Mouse (Mus musculus) 3134 (cell line): Measurements from ENCODE around the gene Nat10.

ENCODE experiments used
- DNase-seq: peaks from one replicate; pipeline ENCODE4 v3.0.0-alpha.2; 2011; ENCODE audit warnings: low spot score; ENCODE audit not compliant: insufficient read length; ENCODE audit errors: extremely low read depth

The Nat10 gene

GRCm38 (mm10) chr2:103746761-103747160, 14.3 kb downstream of the Nat10 start:
- DNase-seq: no peak

GRCm38 (mm10) chr2:103746096-103746495, 15.0 kb downstream of the Nat10 start:
- DNase-seq: no peak

GRCm38 (mm10) chr2:103745481-103745880, 15.6 kb downstream of the Nat10 start:
- no peak for DNase-seq

GRCm38 (mm10) chr2:103743988-103744387, 17.1 kb downstream of the Nat10 start:
- peak; percentile 32 for DNase-seq

DNA sequence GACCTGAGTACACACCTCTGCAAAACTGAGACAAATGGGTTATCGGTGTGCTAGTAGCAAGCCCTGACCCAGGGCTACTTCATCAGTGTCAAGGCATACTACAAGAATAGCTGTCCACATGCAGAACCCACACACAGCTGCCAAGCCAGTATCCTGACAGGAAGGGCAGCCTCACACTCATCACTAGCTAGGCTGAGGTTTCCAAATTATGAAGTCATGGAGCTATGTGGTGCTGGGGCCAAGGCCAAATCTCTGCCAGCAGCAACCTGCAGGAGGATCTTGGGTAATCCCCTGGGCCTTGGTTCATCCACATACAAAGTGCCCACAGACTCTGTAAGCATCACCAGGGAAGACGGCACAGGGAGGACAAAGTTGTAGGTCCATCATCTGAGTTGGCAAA, 17.5 kb downstream of the Nat10 start:
- no peak for DNase-seq

- no peak for DNase-seq
Measured at GRCm38 (mm10) chr2:103742821-103743220, 18.2 kb downstream of the Nat10 start.

DNA sequence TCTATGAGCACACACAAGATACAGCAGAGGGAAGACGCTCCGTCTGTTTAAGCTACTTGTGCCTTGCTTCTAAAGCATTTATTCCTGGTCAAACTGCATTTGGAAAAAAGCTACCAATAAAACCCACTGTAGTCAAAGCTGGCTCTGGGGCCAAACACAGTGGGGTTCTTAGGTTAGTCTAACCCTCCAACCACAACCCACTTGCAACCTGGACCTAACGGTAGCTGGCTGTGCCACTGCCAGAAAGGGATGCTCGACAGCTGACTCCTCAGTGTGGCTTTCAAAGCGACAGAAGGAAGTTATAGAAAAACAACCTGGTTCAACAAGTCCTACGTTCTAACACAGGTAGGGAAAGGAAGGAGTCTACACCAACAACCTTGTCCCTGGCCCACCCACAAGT, 29.6 kb downstream of the Nat10 start:
- DNase-seq: no peak

- DNase-seq: no peak
Measured at GRCm38 (mm10) chr2:103730999-103731398, 30.1 kb downstream of the Nat10 start.

DNA sequence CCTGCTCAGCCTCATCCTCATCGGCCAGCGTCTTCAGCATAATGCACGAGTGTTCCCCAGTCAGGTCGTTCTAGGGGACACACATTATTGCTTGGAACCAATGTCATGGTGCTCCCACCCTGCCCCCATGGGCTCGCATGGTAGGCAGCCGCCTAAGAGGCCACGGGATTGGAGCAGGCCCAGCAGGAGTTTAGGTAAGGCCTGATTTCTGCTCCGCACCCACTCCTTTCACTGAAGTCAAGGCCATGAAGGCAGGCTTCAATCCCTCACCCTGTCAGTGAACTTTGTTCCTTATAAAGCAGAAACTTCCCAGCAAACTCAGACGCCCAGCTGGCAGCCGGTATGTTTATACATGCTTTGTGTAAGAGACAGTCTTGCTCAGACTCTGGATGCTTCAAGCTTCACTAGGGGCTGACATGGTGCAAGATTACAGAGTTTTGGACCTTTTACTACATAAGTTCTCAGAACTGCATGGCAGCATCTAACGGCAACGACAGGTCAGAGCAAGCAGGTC, 33.0 kb downstream of the Nat10 start:
- no peak for DNase-seq

- no peak for DNase-seq
Measured at GRCm38 (mm10) chr2:103724521-103724920, 36.5 kb downstream of the Nat10 start.

DNA sequence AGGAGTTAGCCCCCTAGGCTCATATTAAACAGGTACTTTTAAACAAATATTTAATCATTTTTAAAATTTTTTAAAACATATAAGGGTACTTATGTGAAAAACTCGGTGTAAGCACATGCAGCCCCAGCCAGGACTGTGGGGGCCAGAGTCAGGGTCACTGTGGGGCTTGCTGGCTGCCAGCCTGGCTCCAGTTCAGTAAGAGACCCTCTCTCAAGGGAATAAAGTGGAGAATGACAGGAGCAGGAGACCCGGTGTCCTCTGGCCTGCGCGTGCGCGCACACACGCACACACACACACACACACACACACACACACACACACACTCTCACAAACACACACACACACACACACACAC, 41.8 kb downstream of the Nat10 start:
- no peak for DNase-seq

- no peak for DNase-seq
Measured at GRCm38 (mm10) chr2:103718594-103719291, 42.3 kb downstream of the Nat10 start.

- DNase-seq: no peak
Measured at GRCm38 (mm10) chr2:103714412-103714811, 46.7 kb downstream of the Nat10 start.

DNA sequence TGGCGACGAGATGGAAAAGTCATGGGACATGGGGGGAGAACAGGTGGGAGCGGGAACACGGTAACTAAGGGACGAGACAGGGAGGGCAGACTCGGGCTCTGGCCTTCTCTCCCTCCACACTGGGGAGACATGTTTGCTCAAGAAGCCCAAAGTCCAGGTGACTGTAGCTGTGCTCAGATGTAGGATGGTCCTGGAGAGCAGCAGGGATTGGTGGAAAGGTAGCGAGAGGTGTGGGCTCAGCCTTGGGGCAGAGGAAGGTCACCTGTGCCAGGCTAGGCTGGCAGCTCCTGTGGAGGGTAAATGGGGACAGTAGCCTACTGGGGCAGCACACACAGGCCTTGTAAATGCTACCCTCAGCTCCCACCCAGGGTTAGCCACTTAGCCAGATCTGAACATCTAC, 47.2 kb downstream of the Nat10 start:
- no peak for DNase-seq

GRCm38 (mm10) chr2:103710849-103711248, 50.2 kb downstream of the Nat10 start:
- DNase-seq: no peak

- DNase-seq: no peak
Measured at GRCm38 (mm10) chr2:103707056-103707776, 53.9 kb downstream of the Nat10 start.

DNA sequence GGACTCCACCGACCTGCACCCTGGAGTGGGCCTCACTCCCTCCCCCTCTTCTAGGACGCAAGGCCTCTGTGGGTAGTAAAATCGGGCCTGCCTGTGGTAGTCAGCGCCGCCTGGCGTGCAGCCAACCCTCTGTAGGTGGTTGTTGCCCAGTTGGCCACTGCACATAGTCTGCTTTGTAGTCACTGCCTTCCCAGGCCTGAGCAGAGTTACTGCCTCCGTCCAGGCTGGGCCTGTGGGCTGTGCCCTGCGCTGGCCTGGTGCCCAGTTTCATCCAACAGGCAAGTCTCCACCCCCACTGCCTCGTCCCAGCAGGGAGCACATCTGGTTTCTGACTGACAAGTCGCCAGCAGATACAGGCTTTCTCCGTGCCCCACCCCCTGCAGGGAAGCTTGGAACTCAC, 54.8 kb downstream of the Nat10 start:
- peak; percentile 95 for DNase-seq

DNA sequence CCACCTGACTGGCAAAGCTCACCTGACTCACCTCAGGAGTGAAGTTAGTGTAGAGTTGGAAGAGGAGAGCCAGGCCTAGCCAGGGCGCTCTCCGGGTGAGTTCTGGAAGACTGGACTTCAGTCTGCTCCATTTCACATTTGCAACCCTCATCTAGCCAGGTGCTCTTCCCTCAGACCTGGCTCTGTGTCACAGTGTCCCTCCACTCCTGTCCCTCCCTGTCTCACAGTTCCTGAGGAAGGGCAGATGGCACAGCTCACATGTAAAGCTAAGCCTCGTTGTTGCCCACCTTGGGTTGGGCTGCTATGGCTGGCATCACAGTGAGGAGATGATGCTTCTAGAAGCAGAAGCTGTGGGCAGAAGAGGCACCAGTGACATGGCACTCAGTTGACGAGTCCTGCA, 55.2 kb downstream of the Nat10 start:
- DNase-seq: no peak

GRCm38 (mm10) chr2:103703865-103704264, 57.2 kb downstream of the Nat10 start:
- no peak for DNase-seq

DNA sequence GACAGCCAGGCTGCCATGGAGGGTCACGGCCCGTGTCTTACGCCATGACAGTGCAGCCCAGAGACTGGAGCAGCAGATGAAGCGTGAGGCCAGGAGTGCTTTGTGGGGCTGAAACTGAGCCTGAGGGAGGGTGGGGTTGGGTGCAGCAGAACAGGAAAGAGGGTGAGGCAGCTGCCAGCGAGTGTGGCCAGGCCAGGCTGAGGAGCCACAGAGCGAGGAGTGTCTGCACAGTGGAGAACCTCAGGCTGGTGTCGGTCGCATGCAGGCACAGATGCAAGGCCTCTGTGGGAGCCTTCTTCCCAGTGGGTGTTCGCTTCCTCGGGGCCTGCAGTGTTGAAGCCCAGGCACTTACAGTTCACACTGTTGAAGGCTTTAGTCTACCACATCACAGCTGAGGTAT, 57.7 kb downstream of the Nat10 start:
- no peak for DNase-seq

DNA sequence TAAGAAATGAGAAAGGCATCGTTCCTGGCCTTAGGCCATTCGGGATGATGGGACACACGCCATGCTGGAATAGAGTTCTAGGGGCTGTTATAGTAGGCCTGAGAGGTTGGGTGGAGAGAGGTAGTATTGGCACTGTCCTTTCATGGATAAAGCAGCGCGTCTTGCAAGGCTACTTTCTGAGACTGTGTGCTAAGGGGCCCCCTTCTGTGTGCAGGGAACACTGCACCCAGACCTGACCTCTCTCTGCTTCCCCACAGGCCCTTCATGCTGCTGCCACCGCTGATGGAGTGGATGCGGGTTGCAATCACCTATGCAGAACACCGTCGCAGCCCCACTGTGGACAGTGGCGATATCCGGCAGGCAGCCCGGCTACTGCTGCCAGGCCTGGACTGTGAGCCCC, 60.6 kb downstream of the Nat10 start:
- no peak for DNase-seq

- peak; percentile 57 for DNase-seq
Measured at GRCm38 (mm10) chr2:103696177-103696576, 64.9 kb downstream of the Nat10 start.
